Mouse (Mus musculus): ENCODE measurements around the gene St6galnac4. TPM values are rescaled to one million over a fixed set of nuclear protein-coding genes. Genes with fewer than 3 reads are reported as not detected.

The St6galnac4 gene
- polyA plus RNA-seq, 1 experiment = 18.9 TPM

DNA sequence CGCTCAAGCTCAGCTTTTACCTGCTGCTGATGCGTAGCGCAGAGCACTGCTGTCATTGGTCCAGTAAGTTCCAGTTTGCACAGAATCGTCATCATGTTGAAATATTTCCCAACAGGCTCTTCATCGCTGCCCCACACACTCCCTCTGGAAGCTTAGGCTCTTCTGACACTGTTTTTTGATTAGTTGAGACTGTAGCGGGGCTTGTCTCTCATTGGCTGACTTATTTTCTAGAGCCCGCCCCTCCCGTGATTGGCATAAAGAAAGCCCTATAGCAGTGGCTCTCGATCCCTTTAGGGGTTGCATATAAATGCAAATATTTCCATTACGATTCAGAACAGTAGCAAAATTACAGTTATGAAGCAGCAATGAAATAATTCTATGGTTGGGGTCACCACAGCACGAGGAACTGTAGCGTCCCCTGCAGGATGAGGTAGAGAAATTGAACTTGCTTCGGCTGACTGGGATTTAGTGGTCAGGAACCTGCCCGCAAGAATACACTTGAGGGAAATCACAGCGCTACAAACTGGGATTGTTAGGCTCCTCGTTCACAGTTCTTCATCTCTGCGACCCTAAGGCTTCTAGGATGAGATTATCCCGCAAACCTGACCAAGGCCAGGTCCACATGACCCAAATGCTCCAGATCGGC lies 5.3 kb upstream of the St6galnac4 start:
- no peaks in the 10 kb centered on the region for H3K36me3 ChIP-seq (replicated peaks; ENCODE audit: low read length)
- peaks cover 51% of the 10 kb centered on the region for H3K4me1 ChIP-seq
- no peak for TF ChIP-seq FLI1 (IDR thresholded peaks at IDR 0.05; ENCODE audit: low read length)
- TF ChIP-seq GATA1 (IDR thresholded peaks at IDR 0.05; ENCODE audit: borderline replicate concordance, low read length) = no peak
- no peak overlapping the region for H3K4me3 ChIP-seq (replicated peaks)
- peaks cover 49% of the 10 kb centered on the region for H3K27me3 ChIP-seq (replicated peaks)
- H3K9me3 ChIP-seq = no peaks in the 10 kb centered on the region

DNA sequence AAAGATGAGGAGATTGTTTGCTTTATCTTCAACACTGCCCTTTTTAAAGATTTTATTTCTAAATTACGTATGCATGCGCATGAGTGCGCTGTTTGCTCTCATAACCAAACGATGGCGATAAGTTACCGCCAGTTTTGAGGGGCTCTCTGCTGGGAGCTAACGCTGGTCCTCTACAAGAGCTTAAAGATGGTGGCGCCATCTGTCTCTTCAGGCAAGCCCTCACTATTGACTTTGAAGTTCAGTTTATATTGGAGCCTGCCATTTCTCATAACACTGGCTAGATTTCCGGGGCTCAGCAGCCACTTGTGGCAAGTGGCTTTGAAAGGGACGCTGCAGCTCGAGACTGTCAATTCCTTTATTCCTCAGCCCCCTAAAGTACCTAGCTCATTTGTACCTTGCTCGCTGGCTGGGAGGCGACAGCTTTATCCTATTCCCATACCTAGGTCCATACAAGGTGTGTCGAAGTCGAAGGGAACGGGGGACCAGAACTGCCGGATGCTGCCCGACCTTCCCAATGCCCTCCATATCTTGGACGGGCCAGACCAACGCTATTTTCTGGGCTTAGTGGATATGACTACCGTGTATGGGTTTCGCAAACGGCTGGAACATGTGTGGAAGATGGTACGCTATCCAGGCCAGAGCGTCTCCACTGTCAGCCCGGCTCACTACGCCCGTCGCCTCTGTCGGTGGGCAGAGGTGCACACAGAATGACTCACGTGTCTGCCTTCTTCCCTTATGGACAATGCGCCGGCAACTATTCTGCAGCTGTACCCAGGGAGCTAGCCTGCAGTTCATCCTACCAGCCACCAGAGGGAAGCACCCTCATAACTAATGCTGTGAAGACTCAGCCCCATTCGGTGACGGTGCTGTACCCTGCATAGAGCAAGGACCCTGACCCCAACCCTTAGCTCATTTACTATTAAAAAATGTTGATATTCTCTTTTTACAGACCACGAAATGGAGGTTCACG lies 3.8 kb upstream of the St6galnac4 start:
- TF ChIP-seq FLI1 (IDR thresholded peaks at IDR 0.05; ENCODE audit: low read length) (no peak), GATA1 (IDR thresholded peaks at IDR 0.05; ENCODE audit: borderline replicate concordance, low read length) (no peak)
- H3K9me3 ChIP-seq = no peaks in the 10 kb centered on the region
- peaks cover 63% of the 10 kb centered on the region for H3K4me1 ChIP-seq
- no peaks in the 10 kb centered on the region for H3K36me3 ChIP-seq (replicated peaks; ENCODE audit: low read length)
- peaks cover 36% of the 10 kb centered on the region for H3K27me3 ChIP-seq (replicated peaks)
- peak overlapping the region; percentile 91 for H3K4me3 ChIP-seq (replicated peaks)

DNA sequence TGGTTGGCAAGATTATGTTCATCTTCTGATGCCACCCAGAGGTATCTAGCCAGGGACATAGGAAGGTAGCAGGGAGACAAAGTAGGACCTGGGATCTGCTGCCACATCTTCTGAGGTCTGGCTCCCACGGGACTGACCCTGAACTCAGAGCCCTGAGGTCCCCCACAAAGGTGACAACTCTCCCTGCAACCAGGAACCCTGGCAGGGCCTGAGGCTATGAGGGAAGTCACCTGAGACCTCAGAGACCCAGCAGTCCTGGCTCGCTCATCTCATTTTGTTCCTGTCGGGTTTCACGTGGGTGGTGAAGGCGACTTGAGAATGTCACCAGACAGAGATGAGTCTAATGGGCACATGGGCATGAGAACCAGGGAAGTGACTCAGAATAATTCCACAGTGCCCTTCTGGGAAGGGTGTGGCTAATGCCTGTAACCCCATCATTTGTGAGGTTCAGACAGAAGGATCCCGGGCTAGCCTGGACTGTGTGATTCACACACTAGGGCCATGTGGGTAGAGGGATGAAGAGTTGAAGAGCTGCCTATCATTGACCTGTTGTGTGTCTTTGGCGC lies 1.7 kb upstream of the St6galnac4 start:
- no peak for TF ChIP-seq FLI1 (IDR thresholded peaks at IDR 0.05; ENCODE audit: low read length)
- TF ChIP-seq GATA1 (IDR thresholded peaks at IDR 0.05; ENCODE audit: borderline replicate concordance, low read length) = no peak
- peaks cover 15% of the 10 kb centered on the region for H3K27me3 ChIP-seq (replicated peaks)
- H3K4me1 ChIP-seq = peaks cover 76% of the 10 kb centered on the region
- no peak overlapping the region for H3K4me3 ChIP-seq (replicated peaks)
- no peaks in the 10 kb centered on the region for H3K9me3 ChIP-seq
- peaks cover 14% of the 10 kb centered on the region for H3K36me3 ChIP-seq (replicated peaks; ENCODE audit: low read length)

DNA sequence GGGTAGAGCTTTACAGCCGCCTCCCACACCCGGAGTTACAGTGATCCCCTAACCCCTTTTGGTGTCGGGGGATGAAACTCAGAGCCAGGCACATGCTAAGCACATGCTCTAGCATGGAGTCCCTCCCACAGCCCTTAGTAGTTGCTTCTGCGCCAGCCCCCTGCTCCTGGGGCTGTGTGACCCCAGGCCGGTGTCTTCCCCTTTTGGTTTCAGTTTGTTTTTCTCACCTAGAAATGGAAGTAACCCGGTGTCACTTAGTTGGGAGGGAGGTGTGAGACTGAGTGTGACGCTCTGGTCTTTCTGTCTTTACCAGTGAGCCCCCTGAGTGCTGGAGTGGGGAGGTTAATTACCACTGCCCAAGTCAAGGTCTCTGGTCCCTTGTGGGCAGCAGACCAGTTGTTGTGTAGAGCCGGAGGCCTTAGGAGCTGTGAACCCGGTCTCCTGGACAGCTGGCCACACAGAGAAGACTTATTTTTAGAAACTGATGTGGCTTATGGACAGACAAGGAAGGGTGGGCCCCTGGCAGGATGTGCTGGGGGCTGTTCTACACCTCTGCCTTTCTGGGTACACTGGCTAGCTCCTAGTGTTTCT lies 931 bp downstream of the St6galnac4 start:
- H3K9me3 ChIP-seq = no peaks in the 10 kb centered on the region
- H3K4me1 ChIP-seq = peaks cover 70% of the 10 kb centered on the region
- TF ChIP-seq FLI1 (IDR thresholded peaks at IDR 0.05; ENCODE audit: low read length) (no peak), GATA1 (IDR thresholded peaks at IDR 0.05; ENCODE audit: borderline replicate concordance, low read length) (no peak)
- H3K27me3 ChIP-seq (replicated peaks) = no peaks in the 10 kb centered on the region
- peak overlapping the region; percentile 96 for H3K4me3 ChIP-seq (replicated peaks)
- H3K36me3 ChIP-seq (replicated peaks; ENCODE audit: low read length) = peaks cover 35% of the 10 kb centered on the region

DNA sequence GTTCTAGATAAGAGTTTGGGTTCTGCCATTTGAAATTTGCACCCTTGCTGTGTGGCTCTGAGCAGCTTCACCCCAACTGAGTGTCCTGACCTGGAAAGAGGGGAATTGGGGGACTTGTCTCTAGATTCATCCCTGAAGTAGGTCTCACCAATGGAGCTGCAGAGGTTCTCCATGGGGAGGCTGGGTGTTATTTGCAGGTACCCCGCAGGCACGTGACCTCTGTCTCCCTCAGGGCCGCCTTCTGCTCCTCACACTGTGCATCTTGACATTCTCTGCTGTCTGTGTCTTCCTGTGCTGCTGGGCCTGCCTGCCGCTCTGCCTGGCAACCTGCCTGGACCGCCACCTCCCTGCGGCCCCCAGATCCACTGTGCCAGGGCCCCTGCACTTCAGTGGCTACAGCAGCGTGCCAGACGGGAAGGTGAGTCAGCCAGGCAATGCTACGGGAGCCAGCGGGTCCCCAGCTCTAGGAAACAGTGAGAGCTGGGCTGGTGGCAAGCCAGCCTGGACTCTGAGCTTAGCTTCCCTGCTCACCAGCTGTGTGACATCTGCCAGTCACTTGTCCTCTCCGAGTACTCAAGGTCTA lies 2.4 kb downstream of the St6galnac4 start:
- H3K4me3 ChIP-seq (replicated peaks) = peak overlapping the region; percentile 38
- H3K4me1 ChIP-seq = peaks cover 60% of the 10 kb centered on the region
- TF ChIP-seq GATA1 (IDR thresholded peaks at IDR 0.05; ENCODE audit: borderline replicate concordance, low read length) (no peak), FLI1 (IDR thresholded peaks at IDR 0.05; ENCODE audit: low read length) (no peak)
- no peaks in the 10 kb centered on the region for H3K9me3 ChIP-seq
- H3K27me3 ChIP-seq (replicated peaks) = no peaks in the 10 kb centered on the region
- peaks cover 50% of the 10 kb centered on the region for H3K36me3 ChIP-seq (replicated peaks; ENCODE audit: low read length)

DNA sequence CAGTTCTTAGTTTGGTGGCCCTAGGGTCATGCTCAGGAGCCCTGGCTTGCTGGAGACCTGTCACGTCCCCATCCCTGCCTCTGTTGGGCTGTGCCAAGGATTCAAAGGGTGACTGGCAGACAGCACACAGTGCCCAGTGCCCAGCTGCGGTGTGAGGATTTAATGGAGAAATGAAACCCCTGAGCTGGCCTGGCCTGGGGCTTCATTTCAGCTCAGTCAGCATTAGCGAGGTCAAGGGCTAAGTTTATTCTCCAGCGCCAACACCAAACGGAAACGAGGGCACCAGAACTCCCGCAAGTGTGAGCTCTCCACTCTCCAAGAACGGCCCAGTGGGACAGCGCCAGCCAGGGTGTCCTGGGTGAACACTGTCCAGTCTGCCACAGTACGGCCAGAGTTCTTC lies 3.3 kb downstream of the St6galnac4 start:
- H3K4me1 ChIP-seq = peaks cover 54% of the 10 kb centered on the region
- TF ChIP-seq GATA1 (IDR thresholded peaks at IDR 0.05; ENCODE audit: borderline replicate concordance, low read length) (no peak), FLI1 (IDR thresholded peaks at IDR 0.05; ENCODE audit: low read length) (no peak)
- peaks cover 59% of the 10 kb centered on the region for H3K36me3 ChIP-seq (replicated peaks; ENCODE audit: low read length)
- H3K27me3 ChIP-seq (replicated peaks) = no peaks in the 10 kb centered on the region
- H3K9me3 ChIP-seq = no peaks in the 10 kb centered on the region
- no peak overlapping the region for H3K4me3 ChIP-seq (replicated peaks)

DNA sequence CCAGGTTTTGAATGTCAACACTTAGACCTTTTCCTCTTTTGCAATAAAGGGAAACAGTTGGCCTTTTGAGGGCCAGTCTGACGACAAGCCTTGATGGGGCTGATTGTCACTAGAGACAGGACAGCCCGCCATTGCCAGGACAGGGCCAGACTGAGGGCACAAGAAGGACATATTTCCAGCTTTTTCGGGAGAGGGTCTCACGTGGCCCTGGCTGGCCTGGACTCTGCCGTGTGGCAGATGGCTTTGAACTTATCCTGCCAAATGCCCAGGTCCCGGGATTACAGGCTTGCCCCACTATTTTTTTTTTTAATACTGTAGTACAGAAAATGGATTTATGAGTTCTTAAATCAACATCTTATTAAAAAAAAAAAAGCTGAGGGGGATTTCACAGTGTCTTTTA lies 4.4 kb downstream of the St6galnac4 start:
- Histone ChIP-seq H3K27me3 (replicated peaks) (no peaks in the 10 kb centered on the region), H3K9me3 (no peaks in the 10 kb centered on the region), H3K4me3 (replicated peaks) (no peak overlapping the region), H3K4me1 (peaks cover 43% of the 10 kb centered on the region), H3K36me3 (replicated peaks; ENCODE audit: low read length) (peaks cover 69% of the 10 kb centered on the region)
- TF ChIP-seq FLI1 (IDR thresholded peaks at IDR 0.05; ENCODE audit: low read length) (no peak), GATA1 (IDR thresholded peaks at IDR 0.05; ENCODE audit: borderline replicate concordance, low read length) (no peak)

DNA sequence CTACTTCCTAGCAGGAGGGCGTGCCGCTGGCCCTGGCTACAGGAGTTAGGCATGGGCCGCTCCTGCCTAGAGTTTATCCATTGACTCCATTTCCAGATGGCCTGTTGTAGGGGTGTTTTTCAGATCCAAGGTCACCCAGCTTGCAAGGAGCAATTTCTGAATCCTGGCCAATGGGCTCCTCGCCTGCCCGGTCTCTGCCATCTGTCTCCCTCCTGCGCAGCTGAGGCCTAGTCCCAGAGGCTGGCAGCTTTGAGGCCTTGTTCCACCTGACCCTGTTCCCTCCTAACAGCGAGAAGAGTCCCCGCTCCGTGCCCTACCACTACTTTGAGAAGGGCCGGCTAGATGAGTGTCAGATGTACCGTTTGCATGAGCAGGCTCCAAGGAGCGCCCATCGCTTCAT lies 9.8 kb downstream of the St6galnac4 start:
- TF ChIP-seq GATA1 (IDR thresholded peaks at IDR 0.05; ENCODE audit: borderline replicate concordance, low read length) (no peak), FLI1 (IDR thresholded peaks at IDR 0.05; ENCODE audit: low read length) (no peak)
- Histone ChIP-seq H3K27me3 (replicated peaks) (no peaks in the 10 kb centered on the region), H3K36me3 (replicated peaks; ENCODE audit: low read length) (peaks cover 85% of the 10 kb centered on the region)

DNA sequence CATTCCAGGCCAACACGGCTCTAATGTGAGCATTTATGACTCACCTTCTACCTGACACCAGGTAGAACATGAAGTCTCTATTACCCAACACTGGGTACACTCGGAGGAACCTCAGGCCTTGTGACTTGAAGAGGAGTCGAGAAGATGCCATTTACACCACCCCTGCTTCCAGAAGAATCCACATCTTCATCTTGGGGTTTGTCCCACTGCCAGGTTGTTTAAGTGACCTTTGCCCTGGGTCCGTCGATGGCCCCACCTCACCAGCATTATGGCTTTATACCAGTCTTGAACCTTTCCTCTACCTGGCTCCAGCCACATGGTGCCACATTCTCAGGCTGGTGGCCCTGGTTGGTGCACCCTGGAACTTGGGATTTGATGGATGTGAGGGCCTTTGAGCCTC lies 10.4 kb downstream of the St6galnac4 start:
- H3K9me3 ChIP-seq = no peaks in the 10 kb centered on the region
- TF ChIP-seq FLI1 (IDR thresholded peaks at IDR 0.05; ENCODE audit: low read length) = no peak
- TF ChIP-seq GATA1 (IDR thresholded peaks at IDR 0.05; ENCODE audit: borderline replicate concordance, low read length) = no peak
- H3K4me1 ChIP-seq = peaks cover 33% of the 10 kb centered on the region
- no peak overlapping the region for H3K4me3 ChIP-seq (replicated peaks)
- peaks cover 80% of the 10 kb centered on the region for H3K36me3 ChIP-seq (replicated peaks; ENCODE audit: low read length)
- H3K27me3 ChIP-seq (replicated peaks) = no peaks in the 10 kb centered on the region

More for the DNA sequence above, 9.8 kb downstream of the St6galnac4 start:
- no peak overlapping the region for H3K4me3 ChIP-seq (replicated peaks)
- H3K4me1 ChIP-seq = peaks cover 27% of the 10 kb centered on the region
- no peaks in the 10 kb centered on the region for H3K9me3 ChIP-seq

Measured in megakaryocyte, embryonic 14.5 days (primary cell).